Mouse (Mus musculus) cerebellum, adult 8-10 months (tissue): ENCODE results near the gene Ppp2r3d.

Experiments
- DNase-seq: peaks from one replicate; pipeline ENCODE4 v3.0.0; 2022

The Ppp2r3d gene

DNA sequence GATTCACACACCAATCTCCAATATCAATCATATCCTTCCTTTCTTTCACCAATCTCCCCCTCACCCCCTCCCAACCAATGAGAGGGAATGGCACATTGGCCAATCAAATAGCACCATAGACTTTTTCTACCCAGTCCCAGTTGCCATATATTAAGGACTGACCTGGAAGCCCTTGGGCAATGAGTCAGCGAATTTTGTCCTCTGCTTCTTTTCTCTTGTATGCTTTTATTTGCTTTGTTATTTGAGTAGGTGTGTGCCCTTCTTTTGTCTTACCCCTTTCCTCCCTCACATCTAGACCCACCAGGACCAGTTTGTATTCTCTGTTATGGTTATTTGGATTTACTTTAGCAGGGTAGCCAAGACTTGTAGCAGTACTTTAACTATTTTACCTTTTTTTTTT lies 68.1 kb downstream of the Ppp2r3d start:
- DNase-seq = no peak
